Mouse (Mus musculus): Measurements from ENCODE around the gene Chst11.

The Chst11 gene

DNA sequence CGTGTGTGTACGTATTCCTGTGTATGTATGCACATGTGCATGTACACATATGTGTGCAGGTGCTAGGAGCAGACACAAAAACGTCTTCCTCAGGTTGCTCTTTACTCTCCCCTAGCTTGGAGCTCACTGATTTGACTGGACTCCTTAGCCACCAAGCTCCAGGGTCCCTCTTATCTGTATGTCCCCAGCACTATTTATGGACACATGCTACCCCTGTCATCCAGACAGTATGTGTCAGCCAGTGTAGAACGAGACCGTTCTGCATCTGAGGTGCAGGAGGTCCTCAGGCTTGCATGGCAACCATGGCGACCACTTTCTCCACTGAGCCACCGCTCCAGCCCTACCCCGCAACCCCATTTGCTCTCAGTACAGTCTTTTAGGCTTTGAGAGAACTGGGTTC, 93.4 kb downstream of the Chst11 start:
- DNase-seq (ENCODE audit: low spot score) = no peak

DNA sequence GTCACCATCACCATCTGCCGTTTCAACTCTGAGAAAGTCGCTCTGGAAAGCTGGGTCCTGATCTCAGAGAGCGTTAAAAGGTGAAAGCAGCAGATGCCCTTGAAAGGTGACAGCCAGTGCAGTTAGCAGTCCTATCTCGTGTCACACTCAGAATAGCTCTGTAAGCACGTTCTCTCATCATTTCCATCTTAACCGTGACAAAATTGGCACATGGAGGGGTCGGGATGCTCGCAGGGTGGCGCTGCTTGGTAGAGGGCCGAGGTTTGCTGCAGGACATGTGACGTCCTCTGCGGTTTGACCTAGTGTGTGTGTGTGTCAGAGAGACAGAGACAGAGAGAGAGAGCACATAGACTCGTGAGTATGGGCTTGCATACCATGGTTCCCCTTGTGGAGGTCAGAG, 94.5 kb downstream of the Chst11 start:
- no peak for DNase-seq (ENCODE audit: low spot score)

DNA sequence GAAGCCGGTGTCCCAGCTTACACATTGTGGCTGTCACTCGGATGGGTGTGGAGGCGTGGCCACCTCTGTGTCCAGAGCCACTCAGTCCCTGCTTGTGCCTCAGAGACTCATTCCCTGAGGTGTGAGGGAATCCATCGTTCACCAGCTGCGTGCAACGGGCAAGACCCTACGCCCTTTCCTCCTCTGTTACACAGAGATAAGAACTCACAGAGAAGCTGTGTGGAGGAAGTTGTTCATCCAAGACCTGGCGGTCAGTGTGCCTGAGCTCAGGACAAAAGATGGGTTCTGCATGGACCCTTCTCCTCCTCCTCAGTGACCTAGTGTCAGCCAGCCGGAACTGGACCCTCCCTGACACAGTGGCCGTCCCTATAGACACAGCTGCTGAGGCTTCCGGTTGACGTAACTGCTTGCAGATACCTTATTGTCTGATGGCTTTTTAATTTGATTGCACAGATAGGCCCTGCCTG, 95.0 kb downstream of the Chst11 start:
- DNase-seq (ENCODE audit: low spot score) = no peak

DNA sequence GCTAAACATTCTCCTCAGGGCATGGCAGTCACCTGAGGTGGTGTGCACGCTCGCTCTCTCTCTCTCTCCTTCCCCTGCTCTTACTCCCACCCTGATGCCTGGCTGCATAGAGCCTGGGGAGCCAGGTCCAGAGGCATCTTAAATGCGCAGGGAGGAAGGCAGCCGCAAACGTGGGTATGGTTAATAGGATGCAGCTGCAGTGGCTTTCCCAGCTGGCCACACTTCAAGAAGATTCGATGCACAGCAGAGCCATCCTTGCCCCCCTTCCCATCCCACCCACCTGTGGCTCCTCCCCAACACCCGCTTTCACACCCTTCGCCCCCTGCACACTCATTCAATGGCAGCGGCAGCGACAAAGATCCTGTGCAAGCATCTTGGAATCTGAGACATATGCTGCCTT, 95.6 kb downstream of the Chst11 start:
- DNase-seq (ENCODE audit: low spot score) = no peak

DNA sequence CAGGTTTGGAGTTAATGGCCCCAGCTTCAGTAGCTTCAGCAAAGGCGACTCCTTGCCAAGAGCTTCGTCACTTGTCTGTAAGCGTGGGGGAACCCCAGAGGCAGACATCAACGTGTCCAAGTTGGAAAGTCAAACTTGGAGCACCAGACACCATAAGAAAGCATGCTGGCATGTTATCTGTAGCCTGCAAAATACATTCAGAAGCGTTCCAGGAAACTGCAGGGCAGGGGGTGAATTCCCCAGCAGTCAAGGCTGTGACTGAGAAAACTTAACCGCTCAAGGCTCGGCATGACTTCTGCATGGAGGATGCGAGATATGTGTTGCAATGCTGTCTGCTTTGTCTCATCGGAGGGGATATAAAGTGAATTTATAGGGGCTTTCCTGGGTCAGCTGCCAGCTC, 98.6 kb downstream of the Chst11 start:
- peak; percentile 10 for DNase-seq (ENCODE audit: low spot score)

DNA sequence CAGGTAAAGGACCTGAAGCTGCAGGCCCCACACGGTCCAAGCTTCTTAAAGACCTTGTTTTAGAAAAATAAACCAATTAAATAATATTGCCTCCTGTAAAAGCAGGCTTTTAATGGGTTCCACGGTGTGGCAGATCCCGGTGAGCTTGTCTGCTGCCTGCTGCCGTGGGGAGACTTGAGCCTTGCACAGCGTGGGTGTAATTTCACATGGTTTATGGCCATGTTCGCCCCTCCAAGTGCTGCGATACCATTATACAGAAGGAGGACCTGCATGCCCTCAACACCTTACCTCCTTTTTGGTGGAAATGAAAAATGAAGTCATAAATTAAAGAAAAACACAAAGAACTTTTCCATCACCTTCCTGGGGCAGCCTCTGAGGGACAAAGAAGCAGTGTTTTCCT, 103.0 kb downstream of the Chst11 start:
- no peak for DNase-seq (ENCODE audit: low spot score)

DNA sequence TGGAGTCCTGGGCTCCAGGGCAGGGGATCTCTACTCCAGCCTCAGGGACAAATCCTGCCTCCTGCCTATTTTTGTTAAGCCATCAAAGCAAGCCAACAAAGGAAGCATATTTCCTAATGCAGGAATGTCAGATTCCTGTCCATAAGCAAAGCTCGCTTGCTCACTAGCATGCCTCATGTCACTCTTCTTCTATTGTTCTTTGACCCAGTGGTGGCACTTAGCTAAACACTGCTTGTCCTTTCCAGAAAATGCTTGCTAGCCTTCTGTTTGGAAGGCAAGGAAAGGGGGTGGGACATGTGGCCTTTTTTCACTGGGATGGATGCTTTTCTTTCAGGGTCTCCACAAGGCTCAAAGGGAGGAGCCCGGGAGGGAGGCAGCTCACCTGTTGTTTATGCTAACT, 103.5 kb downstream of the Chst11 start:
- DNase-seq (ENCODE audit: low spot score) = no peak

DNA sequence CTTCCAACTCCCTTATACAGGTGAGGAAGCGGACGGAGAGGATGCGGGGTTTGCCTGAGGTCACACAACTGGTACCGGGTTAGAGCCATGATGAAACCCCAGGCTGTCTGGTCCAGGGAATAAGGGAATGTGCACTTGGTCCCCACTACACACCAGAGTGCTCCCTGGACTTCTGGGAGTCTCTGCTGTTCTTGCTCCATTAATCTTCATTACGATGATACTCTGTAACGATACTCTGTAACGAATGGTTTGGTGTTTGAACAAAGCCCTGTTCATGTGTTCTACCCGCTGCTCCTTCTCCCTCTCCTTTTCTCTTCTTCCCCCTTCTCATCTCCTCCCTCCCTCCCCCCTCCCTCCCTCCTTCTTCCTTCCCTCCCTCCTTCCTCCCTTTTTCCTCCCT, 104.9 kb downstream of the Chst11 start:
- no peak for DNase-seq (ENCODE audit: low spot score)

DNA sequence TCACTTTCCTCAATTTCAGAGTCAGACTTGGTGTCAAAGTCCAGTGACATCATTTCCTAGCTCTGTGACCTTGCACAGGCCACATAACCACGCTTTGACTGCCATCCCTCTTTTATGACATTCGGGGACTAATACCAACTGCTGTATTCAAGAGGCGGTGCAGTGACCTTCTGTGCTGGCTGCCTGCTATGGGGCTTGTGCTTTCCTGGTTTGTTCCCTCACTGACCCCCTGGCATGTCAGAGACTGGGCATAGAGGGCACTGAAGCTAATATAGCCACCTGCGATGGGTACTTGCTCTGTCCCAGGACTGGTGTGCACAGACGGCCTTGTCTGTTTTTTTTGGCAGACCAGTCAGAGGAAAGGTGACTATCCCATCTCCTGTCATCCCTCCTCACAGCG, 108.4 kb downstream of the Chst11 start:
- DNase-seq (ENCODE audit: low spot score) = no peak

DNA sequence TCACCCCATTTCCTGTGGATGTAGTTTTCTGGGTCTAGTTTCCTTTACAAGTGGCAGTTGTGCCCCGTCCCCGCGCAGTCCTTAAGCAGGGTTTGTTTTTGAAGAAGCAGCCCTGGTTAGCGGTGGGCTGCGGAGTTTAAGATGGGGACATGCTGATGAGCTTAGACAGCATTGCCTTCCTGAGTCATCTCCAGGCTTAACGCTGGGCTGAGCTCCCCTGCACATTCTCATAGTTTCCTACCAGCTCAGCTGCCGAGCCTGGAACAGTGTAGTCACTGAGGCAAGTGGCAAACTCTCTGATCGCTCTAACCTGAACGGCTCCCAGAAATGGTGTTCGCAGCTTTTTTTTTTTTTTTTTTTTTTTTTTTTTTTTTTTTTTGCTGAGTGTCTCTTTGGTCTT, 109.0 kb downstream of the Chst11 start:
- no peak for DNase-seq (ENCODE audit: low spot score)

DNA sequence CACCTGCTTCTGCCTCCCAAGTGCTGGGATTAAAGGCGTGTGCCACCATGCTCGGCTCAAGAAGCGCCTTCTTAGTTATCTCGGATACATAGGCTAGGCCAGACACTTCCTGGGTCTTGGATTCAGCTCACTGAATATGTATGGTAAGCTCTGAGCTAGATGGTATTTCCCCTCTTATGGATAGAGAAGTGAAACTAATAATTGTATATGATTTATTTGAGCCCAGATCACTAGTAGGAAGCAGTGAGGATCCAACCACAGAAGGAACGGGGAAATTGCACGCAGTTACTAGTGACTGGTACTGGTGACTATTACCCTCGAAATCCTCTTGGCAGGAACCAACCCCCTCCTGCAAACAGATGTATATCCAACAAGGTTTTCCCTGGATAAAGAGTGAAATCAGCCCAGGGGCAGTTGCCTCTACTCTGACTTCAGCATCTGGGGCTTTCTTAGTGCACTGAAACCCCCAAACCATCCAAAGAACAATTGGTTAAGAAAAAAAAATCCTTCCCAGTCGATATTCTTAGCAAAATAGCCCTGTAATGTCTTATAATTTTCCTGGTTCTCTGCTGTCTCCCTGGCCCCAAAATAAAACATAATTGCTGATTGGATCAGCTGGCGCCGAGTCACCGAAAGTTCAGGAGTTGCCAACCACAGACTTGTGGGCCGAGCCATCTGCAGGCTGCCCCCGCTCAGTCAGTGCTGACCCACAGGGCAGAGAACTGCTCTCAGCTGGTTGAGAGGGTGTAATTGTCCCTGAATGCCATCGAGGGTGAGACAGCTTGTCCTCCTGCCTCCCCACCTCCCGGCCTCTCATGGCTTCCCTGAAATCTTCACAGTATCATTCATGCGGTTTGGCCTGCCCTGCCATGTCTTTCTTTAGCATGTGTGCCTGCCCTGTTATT, 109.8 kb downstream of the Chst11 start:
- DNase-seq (ENCODE audit: low spot score) = no peak

DNA sequence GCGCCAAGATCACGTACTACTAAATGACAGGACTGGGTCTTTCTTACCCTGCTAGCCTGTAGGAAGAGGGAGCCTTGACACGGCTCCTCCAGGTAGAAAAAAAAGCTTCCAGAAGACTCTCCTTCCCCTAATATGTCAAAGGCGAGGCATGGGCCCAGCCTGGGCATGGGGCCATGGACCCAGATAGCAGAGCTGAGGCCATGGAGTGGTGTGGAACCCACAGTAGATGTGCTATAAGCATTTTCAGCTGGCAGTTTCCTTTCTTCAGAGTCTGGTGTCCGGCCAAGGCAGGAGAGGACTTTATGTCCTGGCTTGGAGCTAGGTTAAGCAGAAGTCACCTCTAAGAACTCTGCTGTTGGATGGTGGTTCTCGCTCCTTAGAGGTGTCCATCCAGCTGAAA, 111.0 kb downstream of the Chst11 start:
- DNase-seq (ENCODE audit: low spot score) = no peak

DNA sequence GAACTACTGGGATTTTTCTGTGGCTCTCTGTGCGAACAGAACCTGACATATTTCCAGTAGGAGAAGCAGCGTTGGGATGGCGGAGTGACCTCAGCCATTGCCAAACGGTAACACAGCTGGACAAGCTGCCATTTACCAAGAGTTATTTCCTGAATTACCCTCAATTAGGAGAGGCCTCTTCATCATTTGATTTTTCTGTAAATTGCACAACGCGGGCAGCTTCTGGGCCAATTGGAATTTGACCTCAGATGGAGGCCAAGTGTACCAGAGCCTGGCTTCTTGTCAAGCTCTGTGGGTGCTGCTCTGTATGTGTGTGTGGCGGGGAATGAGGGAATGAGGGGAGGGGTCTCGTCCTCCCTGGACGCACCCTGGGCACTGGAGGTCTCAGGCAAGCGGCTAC, 113.6 kb downstream of the Chst11 start:
- DNase-seq (ENCODE audit: low spot score) = no peak

DNA sequence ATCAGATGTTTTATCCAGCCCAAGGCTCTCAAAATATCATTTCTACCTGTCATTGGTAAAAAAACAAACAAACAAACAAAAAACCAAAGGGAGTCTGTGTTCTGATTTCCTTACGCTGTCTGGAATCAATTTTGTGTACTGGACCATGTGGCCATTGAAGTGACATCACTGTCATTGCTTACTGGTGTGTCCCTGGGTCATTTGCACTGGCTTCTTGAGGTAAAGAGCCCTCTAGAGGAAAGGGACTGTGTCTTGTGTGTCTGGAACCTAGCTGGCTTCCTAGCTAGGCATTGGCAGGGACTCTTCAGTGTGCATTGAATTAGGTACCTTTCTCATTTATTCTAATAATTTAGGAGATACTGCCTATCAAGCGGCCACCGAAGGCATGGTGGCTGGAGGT, 114.4 kb downstream of the Chst11 start:
- no peak for DNase-seq (ENCODE audit: low spot score)

DNA sequence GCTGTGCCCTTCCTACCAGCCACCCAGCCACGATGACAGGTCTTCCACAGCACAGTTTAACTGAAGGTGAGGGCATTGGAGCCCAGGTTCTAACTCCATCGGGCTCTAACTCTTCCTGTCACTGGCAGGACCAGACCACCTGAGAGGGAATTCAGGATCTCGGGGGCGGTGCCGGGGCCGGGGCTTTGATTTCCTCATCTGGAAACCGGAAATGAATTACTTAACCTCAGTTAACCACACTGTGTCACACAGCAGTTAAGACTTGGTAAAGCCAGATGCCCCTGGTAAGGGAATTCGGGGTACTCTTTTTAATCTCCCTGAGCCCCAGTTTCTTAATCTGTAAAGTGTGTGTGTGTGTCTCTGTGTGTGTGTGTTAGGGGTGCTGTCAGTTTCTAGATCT, 115.6 kb downstream of the Chst11 start:
- no peak for DNase-seq (ENCODE audit: low spot score)

DNA sequence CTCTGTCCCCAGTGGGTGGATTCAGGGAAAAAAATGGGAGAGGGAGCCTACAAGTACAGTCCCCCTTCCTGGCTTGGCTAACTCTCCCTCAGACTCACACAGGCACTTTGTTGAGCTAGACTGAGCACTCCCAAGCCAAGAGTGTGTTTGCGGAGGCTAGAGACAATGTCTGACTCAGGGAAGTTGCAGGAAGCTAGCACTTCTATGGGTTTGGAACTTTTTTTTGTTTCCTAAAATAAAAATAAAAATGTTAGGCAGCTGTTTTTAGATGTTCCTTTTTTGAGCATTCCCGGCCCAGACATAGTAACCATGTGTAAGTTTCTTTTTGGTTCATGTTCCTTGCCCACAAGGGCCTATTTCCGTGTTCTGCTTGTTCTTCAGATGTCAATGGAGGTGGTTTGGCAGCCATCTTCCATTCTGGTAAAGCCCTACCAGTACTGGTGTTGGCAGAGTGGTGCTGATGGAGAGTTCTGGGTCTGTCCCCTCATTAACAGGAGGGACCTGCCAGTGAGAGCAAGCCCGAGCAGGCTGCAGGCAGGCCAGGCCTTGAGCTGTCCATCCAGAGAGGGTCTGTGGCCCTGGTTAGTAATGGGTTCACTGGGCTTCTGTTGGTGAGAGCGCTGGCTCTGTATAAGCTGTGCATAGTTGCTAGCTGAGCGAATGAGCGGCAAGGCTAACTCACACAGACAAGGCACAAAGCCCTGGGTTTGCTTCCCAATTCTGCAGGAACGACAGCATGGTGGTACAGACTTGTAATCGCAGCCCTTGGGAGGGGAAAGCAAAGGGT, 116.3 kb downstream of the Chst11 start:
- DNase-seq (ENCODE audit: low spot score) = no peak

DNA sequence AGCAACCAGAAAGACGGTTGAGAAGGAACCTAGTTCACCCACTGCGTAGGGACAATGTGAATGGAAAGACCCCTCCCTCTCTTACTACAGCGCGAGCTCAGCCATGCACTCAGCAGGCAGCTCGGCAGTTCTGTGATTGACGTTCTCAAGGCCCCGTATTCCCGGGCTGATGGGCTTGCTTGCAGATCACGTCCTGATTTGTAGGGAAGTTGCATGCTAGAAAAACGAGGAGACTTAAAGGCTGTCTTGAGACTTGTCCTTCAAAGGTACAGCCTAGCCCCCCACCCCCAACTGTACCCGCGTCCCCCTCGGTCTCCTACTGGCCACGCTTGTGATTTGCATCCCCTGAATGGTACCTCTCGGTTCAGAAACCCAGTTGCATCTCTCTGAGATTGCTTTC, 117.4 kb downstream of the Chst11 start:
- no peak for DNase-seq (ENCODE audit: low spot score)

DNA sequence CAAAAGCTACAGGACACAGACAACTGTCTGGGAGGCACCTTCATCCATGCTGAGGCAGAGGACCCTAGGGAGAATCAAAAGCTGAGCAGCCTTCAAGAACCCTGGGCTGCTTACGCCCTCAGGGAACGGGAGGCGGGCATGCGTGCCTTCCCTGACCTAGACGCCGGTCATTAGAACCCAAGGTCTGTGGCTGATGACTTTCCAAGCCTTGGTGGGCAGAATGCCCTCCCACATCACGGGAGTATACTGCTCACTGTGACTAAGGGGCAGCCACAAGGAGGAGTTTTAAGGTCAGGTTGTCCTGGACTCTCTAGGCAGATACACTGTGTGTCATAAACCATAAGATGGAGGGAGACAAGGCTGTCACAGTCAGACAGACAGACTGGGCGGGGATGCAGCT, 118.9 kb downstream of the Chst11 start:
- no peak for DNase-seq (ENCODE audit: low spot score)

DNA sequence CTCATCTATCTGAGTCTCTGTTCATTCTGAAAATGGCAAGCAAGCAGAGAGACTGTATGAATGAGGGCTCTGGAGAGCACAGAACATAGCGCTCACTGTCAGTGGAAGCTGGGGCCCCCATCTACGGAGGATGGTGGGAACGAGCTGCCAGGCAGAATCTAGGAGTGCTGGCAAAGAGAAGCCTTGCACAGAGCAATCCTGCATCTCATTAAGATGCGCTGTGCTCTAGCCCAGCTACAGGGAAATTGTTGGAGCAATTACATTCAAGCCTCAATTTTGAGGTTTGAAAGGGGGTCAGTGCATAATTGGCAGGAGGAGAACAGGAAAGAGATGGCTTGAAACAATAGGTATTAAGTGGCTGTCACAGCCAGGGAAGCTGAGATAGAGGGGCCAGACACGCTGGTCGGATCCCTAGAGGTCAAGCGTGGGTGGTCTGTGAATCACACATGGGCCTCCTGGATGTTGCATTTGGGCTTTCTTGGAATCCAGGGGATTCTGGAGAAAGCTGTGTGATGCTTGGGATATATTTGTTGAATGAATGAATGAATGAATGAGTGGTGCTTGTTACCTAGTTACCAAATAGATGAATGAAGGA, 121.0 kb downstream of the Chst11 start:
- DNase-seq (ENCODE audit: low spot score) = no peak

DNA sequence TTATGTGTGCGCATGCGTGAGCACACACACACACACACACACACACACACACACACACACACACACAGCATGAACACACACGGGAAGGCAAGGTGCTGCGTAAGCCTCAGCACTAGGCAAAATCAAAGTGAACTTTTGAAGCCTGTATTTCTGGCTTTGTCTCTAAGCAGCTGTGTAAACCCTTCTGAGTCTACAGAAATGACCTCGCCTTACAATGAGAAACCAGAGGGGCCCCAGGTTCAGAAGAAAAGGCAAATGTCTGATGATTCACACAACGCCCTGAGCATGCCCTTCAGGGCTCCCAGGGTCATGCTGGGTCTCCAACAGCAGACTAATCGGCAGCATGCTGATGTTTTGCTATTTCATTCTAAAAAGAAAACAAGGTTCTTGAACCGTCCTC, 122.1 kb downstream of the Chst11 start:
- no peak for DNase-seq (ENCODE audit: low spot score)

DNA sequence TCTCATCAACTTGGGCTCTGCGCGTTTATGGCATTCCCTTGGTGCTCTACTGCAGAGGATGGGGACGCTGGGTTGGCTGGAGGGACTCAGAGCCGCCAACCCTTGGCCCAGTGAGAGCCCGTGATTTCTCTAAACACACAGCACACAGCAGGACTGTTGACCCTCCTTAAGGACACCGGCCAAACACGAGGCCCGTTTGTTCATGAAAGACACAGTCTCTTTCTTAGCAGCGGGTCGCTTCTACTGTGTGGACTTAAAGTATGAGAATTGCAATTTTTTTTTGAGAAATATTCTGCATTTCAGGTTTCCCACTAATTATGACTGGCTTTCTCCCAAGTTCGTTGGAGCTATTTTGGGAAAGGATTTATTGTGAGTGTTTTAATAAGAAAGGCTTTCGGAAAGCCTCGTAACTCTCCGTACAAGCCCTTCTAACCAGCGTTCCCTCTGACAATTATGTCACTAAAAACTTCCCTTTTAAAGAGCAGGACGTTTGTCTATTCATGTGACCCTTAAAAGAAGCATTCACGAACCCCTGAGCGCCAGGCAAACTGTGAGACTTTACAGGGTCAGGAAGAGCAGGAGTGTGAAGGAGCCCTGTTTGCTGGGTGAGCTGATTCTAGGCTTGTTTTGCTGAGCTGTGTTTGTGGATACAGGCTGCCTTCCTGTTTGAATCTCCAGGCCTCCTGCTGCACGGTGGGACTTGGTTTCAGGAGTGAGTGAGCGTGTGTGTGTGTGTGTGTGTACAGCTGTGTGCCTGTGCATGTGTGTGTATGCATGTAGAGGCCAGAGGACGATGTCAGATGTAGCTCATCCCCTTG, 122.8 kb downstream of the Chst11 start:
- no peak for DNase-seq (ENCODE audit: low spot score)

DNA sequence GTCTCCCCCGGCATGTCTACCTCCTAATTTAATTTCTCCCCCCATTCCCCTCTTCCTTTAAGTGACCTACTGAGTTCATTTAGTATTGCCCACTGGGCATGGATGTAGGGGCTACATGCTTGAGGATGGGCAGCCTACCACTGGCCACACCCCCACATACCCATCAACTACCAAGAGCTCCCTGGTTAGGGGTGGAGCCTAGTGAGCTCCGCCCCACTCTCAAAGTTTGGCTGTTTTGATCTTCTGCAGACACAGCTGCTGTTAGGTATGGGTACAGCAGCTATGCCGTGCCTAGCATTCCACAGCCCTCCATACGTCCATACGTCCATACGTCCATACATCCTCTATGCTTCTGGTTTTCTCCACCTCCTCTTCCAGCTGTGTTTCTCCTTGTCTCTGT, 123.6 kb downstream of the Chst11 start:
- no peak for DNase-seq (ENCODE audit: low spot score)
